Mouse (Mus musculus): Measurements from ENCODE around the gene Rpap2.

The Rpap2 gene

GRCm38 (mm10) chr5:107597301-107598077 is at the start of gene Rpap2, which contains the start of gene Glmn:
Gene Rpap2 (plus strand): TSS chr5:107597373.
Gene Glmn (minus strand): TSS chr5:107597888.
- peak; percentile 31 for DNase-seq (ENCODE audit: extremely low spot score, low read depth, low spot score)

GRCm38 (mm10) chr5:107547955-107548354 is 49.2 kb upstream of the Rpap2 start:
- DNase-seq (ENCODE audit: extremely low spot score, low read depth, low spot score) = no peak

- no peak for DNase-seq (ENCODE audit: extremely low spot score, low read depth, low spot score)
Observed at GRCm38 (mm10) chr5:107548444-107548843, 48.7 kb upstream of the Rpap2 start.

GRCm38 (mm10) chr5:107554336-107554735 is 42.8 kb upstream of the Rpap2 start:
- no peak for DNase-seq (ENCODE audit: extremely low spot score, low read depth, low spot score)

GRCm38 (mm10) chr5:107556969-107557368 is 40.2 kb upstream of the Rpap2 start:
- DNase-seq (ENCODE audit: extremely low spot score, low read depth, low spot score) = no peak

- no peak for DNase-seq (ENCODE audit: extremely low spot score, low read depth, low spot score)
Observed at GRCm38 (mm10) chr5:107569148-107569547, 28.0 kb upstream of the Rpap2 start.

- no peak for DNase-seq (ENCODE audit: extremely low spot score, low read depth, low spot score)
Observed at GRCm38 (mm10) chr5:107598380-107598779, 1.2 kb downstream of the Rpap2 start.

GRCm38 (mm10) chr5:107611224-107611623 is 14.1 kb downstream of the Rpap2 start:
- peak; percentile 33 for DNase-seq (ENCODE audit: extremely low spot score, low read depth, low spot score)

- DNase-seq (ENCODE audit: extremely low spot score, low read depth, low spot score) = no peak
Observed at GRCm38 (mm10) chr5:107617986-107618385, 20.8 kb downstream of the Rpap2 start.

GRCm38 (mm10) chr5:107621327-107621726 is 24.2 kb downstream of the Rpap2 start:
- no peak for DNase-seq (ENCODE audit: extremely low spot score, low read depth, low spot score)

- DNase-seq (ENCODE audit: extremely low spot score, low read depth, low spot score) = no peak
Observed at GRCm38 (mm10) chr5:107633651-107634050, 36.5 kb downstream of the Rpap2 start.

- no peak for DNase-seq (ENCODE audit: extremely low spot score, low read depth, low spot score)
Observed at GRCm38 (mm10) chr5:107637106-107637505, 39.9 kb downstream of the Rpap2 start.

GRCm38 (mm10) chr5:107638366-107638765 is 41.2 kb downstream of the Rpap2 start:
- DNase-seq (ENCODE audit: extremely low spot score, low read depth, low spot score) = no peak

- no peak for DNase-seq (ENCODE audit: extremely low spot score, low read depth, low spot score)
Observed at GRCm38 (mm10) chr5:107644595-107644994, 47.4 kb downstream of the Rpap2 start.

GRCm38 (mm10) chr5:107645935-107646334 is 48.8 kb downstream of the Rpap2 start:
- no peak for DNase-seq (ENCODE audit: extremely low spot score, low read depth, low spot score)

GRCm38 (mm10) chr5:107647580-107647979 is 50.4 kb downstream of the Rpap2 start:
- DNase-seq (ENCODE audit: extremely low spot score, low read depth, low spot score) = no peak

- no peak for DNase-seq (ENCODE audit: extremely low spot score, low read depth, low spot score)
Observed at GRCm38 (mm10) chr5:107648552-107649125, 51.5 kb downstream of the Rpap2 start.

- DNase-seq (ENCODE audit: extremely low spot score, low read depth, low spot score) = no peak
Observed at GRCm38 (mm10) chr5:107649680-107650079, 52.5 kb downstream of the Rpap2 start.

GRCm38 (mm10) chr5:107650427-107650826 is 53.3 kb downstream of the Rpap2 start:
- DNase-seq (ENCODE audit: extremely low spot score, low read depth, low spot score) = no peak

GRCm38 (mm10) chr5:107652055-107652660 is 55.0 kb downstream of the Rpap2 start:
- DNase-seq (ENCODE audit: extremely low spot score, low read depth, low spot score) = no peak

GRCm38 (mm10) chr5:107678392-107678791 is 81.2 kb downstream of the Rpap2 start:
- no peak for DNase-seq (ENCODE audit: extremely low spot score, low read depth, low spot score)

GRCm38 (mm10) chr5:107681300-107681699 is 84.1 kb downstream of the Rpap2 start:
- DNase-seq (ENCODE audit: extremely low spot score, low read depth, low spot score) = no peak

Measured in hindlimb bud, embryonic 11.5 days (tissue).